Mouse (Mus musculus): Measurements from ENCODE around the gene Rpf2. TPM values are rescaled to one million over a fixed set of nuclear protein-coding genes. Genes with fewer than 3 reads are reported as not detected.

The Rpf2 gene
- total RNA-seq, 1 experiment, result 78.8 TPM

GRCm38 (mm10) chr10:40212443-40213169, 34.2 kb downstream of the Rpf2 start:
- TF ChIP-seq HCFC1 (IDR thresholded peaks at IDR 0.05; ENCODE audit: borderline replicate concordance, insufficient read depth, low read length), result peak; percentile 62; the same call in 1 of the 2 replicates
- TF ChIP-seq ZNF384 (IDR thresholded peaks at IDR 0.05; ENCODE audit: low read depth, low read length), result peak; percentile 44; the same call in 1 of the 2 replicates
- peak; percentile 95 for TF ChIP-seq ZC3H11A (IDR thresholded peaks at IDR 0.05; ENCODE audit: borderline replicate concordance, low read depth, low read length)
- TF ChIP-seq CHD2 (IDR thresholded peaks at IDR 0.05; ENCODE audit: low read depth, low read length), result no peak
- TF ChIP-seq MAFK (IDR thresholded peaks at IDR 0.05; ENCODE audit: insufficient read depth, low read depth, low read length), result no peak
- Histone ChIP-seq H3K4me3 (ENCODE audit: insufficient read depth in 1 of 2, low read depth in 1 of 2, low read length in 2 of 2, poor library complexity in 1 of 2, severe bottlenecking in 1 of 2) (peak overlapping the region; percentile 22 to 51; a peak in 3 of 4 replicates), H3K36me3 (ENCODE audit: control insufficient read depth, insufficient read depth, low read length, poor library complexity, severe bottlenecking) (no peaks in the 10 kb centered on the region), H3K27ac (ENCODE audit: insufficient read depth, low read depth, low read length, poor library complexity, severe bottlenecking) (no peak overlapping the region), H3K4me1 (ENCODE audit: control insufficient read depth in 2 of 2, insufficient read depth in 2 of 2, low read length in 2 of 2, poor library complexity in 1 of 2) (no peaks in the 10 kb centered on the region), H3K9ac (ENCODE audit: insufficient read depth, low read depth, low read length, poor library complexity, severe bottlenecking) (no peak overlapping the region), H3K9me3 (ENCODE audit: control insufficient read depth, insufficient read depth, low read depth, low read length) (no peaks in the 10 kb centered on the region)
- in situ Hi-C loops (cut with MboI; ENCODE audit: low sequenced_read_pairs in 2 of 2, unreplicated experiment in 2 of 2), result loop anchor here in 1 of 2 experiments (5.0 kb wide), 1 partner anchor 255 kb away; no protein-coding TSS in a partner anchor
- DNase-seq (ENCODE audit: low read depth, low spot score), result peak; percentile 94

GRCm38 (mm10) chr10:40195001-40195400, 51.8 kb downstream of the Rpf2 start:
- Histone ChIP-seq H3K4me1 (ENCODE audit: control insufficient read depth in 2 of 2, insufficient read depth in 2 of 2, low read length in 2 of 2, poor library complexity in 1 of 2) (no peaks in the 10 kb centered on the region; a peak in 1 of 4 replicates), H3K9ac (ENCODE audit: insufficient read depth, low read depth, low read length, poor library complexity, severe bottlenecking) (no peak overlapping the region), H3K36me3 (ENCODE audit: control insufficient read depth, insufficient read depth, low read length, poor library complexity, severe bottlenecking) (no peaks in the 10 kb centered on the region), H3K4me3 (ENCODE audit: insufficient read depth in 1 of 2, low read depth in 1 of 2, low read length in 2 of 2, poor library complexity in 1 of 2, severe bottlenecking in 1 of 2) (no peak overlapping the region), H3K9me3 (ENCODE audit: control insufficient read depth, insufficient read depth, low read depth, low read length) (no peaks in the 10 kb centered on the region), H3K27ac (ENCODE audit: insufficient read depth, low read depth, low read length, poor library complexity, severe bottlenecking) (no peak overlapping the region)
- DNase-seq (ENCODE audit: low read depth, low spot score), result no peak
- TF ChIP-seq HCFC1 (IDR thresholded peaks at IDR 0.05; ENCODE audit: borderline replicate concordance, insufficient read depth, low read length) (no peak), ZC3H11A (IDR thresholded peaks at IDR 0.05; ENCODE audit: borderline replicate concordance, low read depth, low read length) (no peak)
- in situ Hi-C loops (cut with MboI; ENCODE audit: low sequenced_read_pairs in 2 of 2, unreplicated experiment in 2 of 2), result no loop called here

DNA sequence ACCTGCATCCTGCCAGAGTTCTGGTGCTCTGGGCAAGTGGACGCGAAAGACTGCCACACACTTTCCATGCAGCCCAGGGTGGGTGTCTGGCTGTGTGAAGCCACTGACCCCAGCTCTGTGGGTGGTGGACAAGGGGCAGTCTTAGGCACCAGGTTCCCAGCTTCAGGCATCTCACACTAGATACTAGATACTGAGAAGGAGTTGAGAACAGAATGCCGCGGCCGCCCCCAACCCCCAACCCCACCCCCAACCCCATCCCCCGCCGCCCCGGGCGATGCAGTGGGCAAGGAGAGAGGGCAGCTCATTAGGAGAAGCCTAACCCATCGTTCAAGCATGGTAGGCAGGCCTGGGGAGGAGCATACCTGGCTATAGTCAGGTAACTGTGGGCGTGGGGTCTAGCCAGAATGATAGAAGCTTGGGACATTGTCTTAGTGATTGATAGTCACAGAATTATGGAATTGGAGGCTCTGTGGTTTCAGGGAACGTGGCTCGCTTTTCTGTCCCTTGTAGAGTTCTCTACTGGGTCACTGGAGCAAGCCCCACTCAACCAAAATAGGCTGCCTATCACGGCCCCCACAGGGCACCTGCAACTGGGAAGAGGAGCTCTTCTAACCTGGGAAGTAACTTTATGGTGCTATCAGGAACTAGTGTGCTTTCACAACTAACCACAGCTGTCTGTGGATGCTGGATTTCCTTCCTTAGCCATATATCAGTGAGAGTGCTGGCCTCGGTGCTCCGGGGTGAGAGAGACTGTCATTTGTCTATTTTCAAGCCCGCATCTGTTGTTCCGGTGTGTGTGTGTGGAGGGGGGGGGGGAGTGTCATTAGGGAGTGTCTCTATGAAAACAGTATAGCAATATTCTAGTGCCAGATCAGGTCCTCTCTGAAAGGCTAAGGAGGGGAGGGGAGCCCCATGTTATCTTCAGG, 54.6 kb downstream of the Rpf2 start:
- no peaks in the 10 kb centered on the region; a peak in 1 of 4 replicates for H3K4me1 ChIP-seq (ENCODE audit: control insufficient read depth in 2 of 2, insufficient read depth in 2 of 2, low read length in 2 of 2, poor library complexity in 1 of 2)
- no peak overlapping the region for H3K27ac ChIP-seq (ENCODE audit: insufficient read depth, low read depth, low read length, poor library complexity, severe bottlenecking)
- H3K4me3 ChIP-seq (ENCODE audit: insufficient read depth in 1 of 2, low read depth in 1 of 2, low read length in 2 of 2, poor library complexity in 1 of 2, severe bottlenecking in 1 of 2), result no peak overlapping the region
- H3K36me3 ChIP-seq (ENCODE audit: control insufficient read depth, insufficient read depth, low read length, poor library complexity, severe bottlenecking), result no peaks in the 10 kb centered on the region
- in situ Hi-C loops (cut with MboI; ENCODE audit: low sequenced_read_pairs in 2 of 2, unreplicated experiment in 2 of 2), result no loop called here
- H3K9ac ChIP-seq (ENCODE audit: insufficient read depth, low read depth, low read length, poor library complexity, severe bottlenecking), result no peak overlapping the region
- no peaks in the 10 kb centered on the region for H3K9me3 ChIP-seq (ENCODE audit: control insufficient read depth, insufficient read depth, low read depth, low read length)
- no peak for TF ChIP-seq HCFC1 (IDR thresholded peaks at IDR 0.05; ENCODE audit: borderline replicate concordance, insufficient read depth, low read length)
- DNase-seq (ENCODE audit: low read depth, low spot score), result no peak

GRCm38 (mm10) chr10:40191338-40191979, 55.4 kb downstream of the Rpf2 start:
- no peak overlapping the region for H3K4me3 ChIP-seq (ENCODE audit: insufficient read depth in 1 of 2, low read depth in 1 of 2, low read length in 2 of 2, poor library complexity in 1 of 2, severe bottlenecking in 1 of 2)
- H3K4me1 ChIP-seq (ENCODE audit: control insufficient read depth in 2 of 2, insufficient read depth in 2 of 2, low read length in 2 of 2, poor library complexity in 1 of 2), result no peaks in the 10 kb centered on the region; a peak in 1 of 4 replicates
- no peak for TF ChIP-seq CHD2 (IDR thresholded peaks at IDR 0.05; ENCODE audit: low read depth, low read length)
- TF ChIP-seq ZC3H11A (IDR thresholded peaks at IDR 0.05; ENCODE audit: borderline replicate concordance, low read depth, low read length), result no peak
- no peak for TF ChIP-seq ZNF384 (IDR thresholded peaks at IDR 0.05; ENCODE audit: low read depth, low read length)
- TF ChIP-seq HCFC1 (IDR thresholded peaks at IDR 0.05; ENCODE audit: borderline replicate concordance, insufficient read depth, low read length), result no peak
- TF ChIP-seq MAFK (IDR thresholded peaks at IDR 0.05; ENCODE audit: insufficient read depth, low read depth, low read length), result no peak
- no peaks in the 10 kb centered on the region for H3K9me3 ChIP-seq (ENCODE audit: control insufficient read depth, insufficient read depth, low read depth, low read length)
- no peak for DNase-seq (ENCODE audit: low read depth, low spot score)
- H3K36me3 ChIP-seq (ENCODE audit: control insufficient read depth, insufficient read depth, low read length, poor library complexity, severe bottlenecking), result no peaks in the 10 kb centered on the region
- no peak overlapping the region for H3K27ac ChIP-seq (ENCODE audit: insufficient read depth, low read depth, low read length, poor library complexity, severe bottlenecking)
- no peak overlapping the region for H3K9ac ChIP-seq (ENCODE audit: insufficient read depth, low read depth, low read length, poor library complexity, severe bottlenecking)
- in situ Hi-C loops (cut with MboI; ENCODE audit: low sequenced_read_pairs in 2 of 2, unreplicated experiment in 2 of 2), result no loop called here

All from ES-E14 (cell line).